Mouse (Mus musculus) midbrain, embryonic 10.5 days (tissue): ENCODE data around the gene Utp11. TPM values are rescaled to one million over a fixed set of nuclear protein-coding genes. Genes with fewer than 3 reads are reported as not detected.
"Not testable (repeated sequence)": the region's sequence is repeated elsewhere in the genome, so short reads cannot be mapped to it uniquely, and the experiment has no call there.

Experiments used
- DNase-seq: peaks from one replicate; pipeline ENCODE4 v3.0.0-alpha.2; 2017; ENCODE audit warnings: low spot score
- H3K27ac ChIP-seq: fragments of 300-500 bp; sonication (generic); replicated peaks from 2 replicates; pipeline ENCODE4 v1.5.1; 2016; ENCODE audit warnings: mild to moderate bottlenecking
- H3K27me3 ChIP-seq: fragments of 300-500 bp; sonication (generic); 2 replicates; pipeline ENCODE4 v1.6.1; 2016; ENCODE audit warnings: low read depth, mild to moderate bottlenecking; ENCODE audit not compliant: poor library complexity, severe bottlenecking
- H3K36me3 ChIP-seq: fragments of 300-500 bp; sonication (generic); 2 replicates; pipeline ENCODE4 v1.6.1; 2016; ENCODE audit warnings: mild to moderate bottlenecking, moderate library complexity
- H3K4me1 ChIP-seq: fragments of 300-500 bp; sonication (generic); 2 replicates; pipeline ENCODE4 v1.6.1; 2016
- H3K4me3 ChIP-seq: fragments of 300-500 bp; sonication (generic); 2 replicates; pipeline ENCODE4 v1.5.1; 2016; ENCODE audit warnings: mild to moderate bottlenecking, moderate library complexity
- H3K9me3 ChIP-seq: fragments of 300-500 bp; sonication (generic); replicated peaks from 2 replicates; pipeline ENCODE4 v1.6.1; 2016; ENCODE audit warnings: mild to moderate bottlenecking
- WGBS: fragments of 180-500 bp; shearing (Covaris S2); methylation state at CpG from one replicate; pipeline ENCODE4 v1.1.7; 2016; 5-methylcytosine and 5-hydroxymethylcytosine counted together
- polyA plus RNA-seq: library from polyadenylated mRNA; unstranded; fragments of >200 nt; fragmentation: Nextera tagmentation; extraction: Ambion mirVana; gene quantifications from 2 replicates; pipeline ENCODE4 v1.2.1, GENCODE M21; 2016

Gene Utp11
- 63.6 and 68.0 TPM in 2 replicates for polyA plus RNA-seq

GRCm38 (mm10) chr4:124693135-124693894 lies at the start of gene Utp11:
Gene Utp11 (minus strand): TSS chr4:124693600.
- 1% methylated on average over 43 of the region's 43 CpGs for WGBS
- H3K36me3 ChIP-seq, result peaks cover 14% of the 10 kb centered on the region
- DNase-seq, result peak; percentile 88
- H3K27me3 ChIP-seq, result peaks cover 24% of the 10 kb centered on the region
- H3K27ac ChIP-seq, result peak within 1 kb of the TSS; percentile 89
- peak within 1 kb of the TSS; percentile 93 for H3K4me3 ChIP-seq
- no peaks in the 10 kb centered on the region for H3K9me3 ChIP-seq
- peaks cover 27% of the 10 kb centered on the region for H3K4me1 ChIP-seq

- WGBS, result 88% methylated on average over 11 of the region's 11 CpGs
- no peaks in the 10 kb centered on the region for H3K36me3 ChIP-seq
- no peak overlapping the region for H3K4me3 ChIP-seq
- DNase-seq, result no peak
- peaks cover 5% of the 10 kb centered on the region; the same call in 1 of the 2 replicates for H3K27me3 ChIP-seq
- peaks cover 16% of the 10 kb centered on the region for H3K4me1 ChIP-seq
- no peaks in the 10 kb centered on the region for H3K9me3 ChIP-seq
- H3K27ac ChIP-seq, result no peak overlapping the region
Observed at GRCm38 (mm10) chr4:124742839-124743238, 49.4 kb upstream of the Utp11 start.

GRCm38 (mm10) chr4:124741376-124742343 lies 48.3 kb upstream of the Utp11 start, which contains the start of gene Inpp5b:
Gene Inpp5b (plus strand): TSS chr4:124741850.
- peak; percentile 76 for DNase-seq
- peak within 1 kb of the TSS; percentile 62 for H3K4me3 ChIP-seq
- H3K36me3 ChIP-seq, result no peaks in the 10 kb centered on the region
- H3K27me3 ChIP-seq, result no peaks in the 10 kb centered on the region
- peaks cover 24% of the 10 kb centered on the region for H3K4me1 ChIP-seq
- no peaks in the 10 kb centered on the region for H3K9me3 ChIP-seq
- H3K27ac ChIP-seq, result peak within 1 kb of the TSS; percentile 85
- 22% methylated on average over 25 of the region's 25 CpGs for WGBS

GRCm38 (mm10) chr4:124738783-124739182 lies 45.4 kb upstream of the Utp11 start:
- 64% methylated on average over 1 of the region's 1 CpGs for WGBS
- H3K27ac ChIP-seq, result no peak overlapping the region
- H3K27me3 ChIP-seq, result no peaks in the 10 kb centered on the region
- H3K36me3 ChIP-seq, result peaks cover 5% of the 10 kb centered on the region
- H3K4me3 ChIP-seq, result no peak overlapping the region
- no peak for DNase-seq
- H3K9me3 ChIP-seq, result no peaks in the 10 kb centered on the region
- H3K4me1 ChIP-seq, result peaks cover 27% of the 10 kb centered on the region

- no peaks in the 10 kb centered on the region for H3K9me3 ChIP-seq
- H3K27ac ChIP-seq, result no peak overlapping the region
- DNase-seq, result no peak
- no peaks in the 10 kb centered on the region for H3K27me3 ChIP-seq
- H3K36me3 ChIP-seq, result peaks cover 12% of the 10 kb centered on the region
- H3K4me3 ChIP-seq, result no peak overlapping the region
- H3K4me1 ChIP-seq, result peaks cover 27% of the 10 kb centered on the region
- WGBS, result 77% methylated on average over 4 of the region's 4 CpGs
Observed at GRCm38 (mm10) chr4:124738013-124738412, 44.6 kb upstream of the Utp11 start.

GRCm38 (mm10) chr4:124737486-124737885 lies 44.1 kb upstream of the Utp11 start:
- Histone ChIP-seq H3K9me3 (no peaks in the 10 kb centered on the region), H3K4me1 (peaks cover 26% of the 10 kb centered on the region), H3K36me3 (peaks cover 18% of the 10 kb centered on the region), H3K27me3 (no peaks in the 10 kb centered on the region), H3K27ac (no peak overlapping the region), H3K4me3 (no peak overlapping the region)
- 74% methylated on average over 5 of the region's 5 CpGs for WGBS
- DNase-seq, result no peak

- no peaks in the 10 kb centered on the region for H3K9me3 ChIP-seq
- no peak overlapping the region for H3K27ac ChIP-seq
- H3K27me3 ChIP-seq, result no peaks in the 10 kb centered on the region
- H3K36me3 ChIP-seq, result peaks cover 23% of the 10 kb centered on the region
- peaks cover 21% of the 10 kb centered on the region for H3K4me1 ChIP-seq
- 80% methylated on average over 2 of the region's 2 CpGs for WGBS
- no peak overlapping the region for H3K4me3 ChIP-seq
- no peak for DNase-seq
Observed at GRCm38 (mm10) chr4:124736952-124737351, 43.6 kb upstream of the Utp11 start.

- 84% methylated on average over 6 of the region's 6 CpGs for WGBS
- Histone ChIP-seq H3K27ac (no peak overlapping the region), H3K27me3 (no peaks in the 10 kb centered on the region), H3K9me3 (no peaks in the 10 kb centered on the region), H3K4me1 (no peaks in the 10 kb centered on the region), H3K4me3 (no peak overlapping the region), H3K36me3 (peaks cover 100% of the 10 kb centered on the region)
- DNase-seq, result no peak
Observed at GRCm38 (mm10) chr4:124726121-124726520, 32.7 kb upstream of the Utp11 start.

- Histone ChIP-seq H3K27ac (no peak overlapping the region), H3K9me3 (no peaks in the 10 kb centered on the region), H3K27me3 (no peaks in the 10 kb centered on the region), H3K36me3 (peaks cover 86% of the 10 kb centered on the region), H3K4me1 (peaks cover 17% of the 10 kb centered on the region), H3K4me3 (no peak overlapping the region)
- DNase-seq, result no peak
- WGBS, result 97% methylated on average over 4 of the region's 4 CpGs
Observed at GRCm38 (mm10) chr4:124719101-124719500, 25.7 kb upstream of the Utp11 start.

GRCm38 (mm10) chr4:124714545-124715481 lies 21.4 kb upstream of the Utp11 start, which contains the start of gene Sf3a3:
Gene Sf3a3 (plus strand): TSS chr4:124714776.
- Histone ChIP-seq H3K4me1 (peaks cover 28% of the 10 kb centered on the region), H3K36me3 (peaks cover 43% of the 10 kb centered on the region), H3K9me3 (no peaks in the 10 kb centered on the region), H3K27me3 (peaks cover under 1% of the 10 kb centered on the region; the same call in 1 of the 2 replicates), H3K4me3 (peak within 1 kb of the TSS; percentile 96), H3K27ac (peak within 1 kb of the TSS; percentile 89)
- DNase-seq, result peak; percentile 96
- under 1% methylated on average over 57 of the region's 57 CpGs for WGBS

GRCm38 (mm10) chr4:124713850-124714249 lies 20.4 kb upstream of the Utp11 start:
- not testable (repeated sequence) for H3K9me3 ChIP-seq, H3K4me3 ChIP-seq, DNase-seq, H3K27ac ChIP-seq, H3K27me3 ChIP-seq
- H3K36me3 ChIP-seq, result peaks cover 33% of the 10 kb centered on the region
- peaks cover 38% of the 10 kb centered on the region for H3K4me1 ChIP-seq
- 71% methylated on average over 5 of the region's 5 CpGs for WGBS

- Histone ChIP-seq H3K27me3 (peaks cover 12% of the 10 kb centered on the region), H3K9me3 (no peaks in the 10 kb centered on the region), H3K4me3 (no peak overlapping the region), H3K27ac (no peak overlapping the region), H3K4me1 (peaks cover 47% of the 10 kb centered on the region), H3K36me3 (peaks cover 23% of the 10 kb centered on the region)
- no peak for DNase-seq
- 87% methylated on average over 6 of the region's 6 CpGs for WGBS
Observed at GRCm38 (mm10) chr4:124712618-124713017, 19.2 kb upstream of the Utp11 start.
